Comparison of ENCODE assay signal across 8 mouse cellular contexts in genomic region chr2:121139266-121140017, GRCm38 (mm10). TPM values are rescaled to one million over a fixed set of nuclear protein-coding genes. Genes with fewer than 3 reads are reported as not detected.
DNase-seq lines count a peak whose midpoint lies in the region; ATAC-seq and TF ChIP-seq lines count a peak whose summit lies in the region.

No protein-coding gene starts in this region.

- peak; percentile 37; the same call in 1 of the 2 replicates for TF ChIP-seq POLR2A in heart, adult 2 months (IDR thresholded peaks at IDR 0.05; ENCODE audit: insufficient read depth, low read depth, low read length)

- peak overlapping the region; percentile 99 for H3K27ac ChIP-seq in heart, adult 2 months

- TF ChIP-seq EP300 in heart, adult 2 months (IDR thresholded peaks at IDR 0.05; ENCODE audit: insufficient read depth, low read depth, low read length): peak; percentile 64; the same call in 1 of the 2 replicates

- H3K36me3 ChIP-seq in heart, adult 2 months (ENCODE audit: control insufficient read depth, insufficient read depth, low read length): peaks cover 17% of the 10 kb centered on the region

- intact Hi-C loops in heart, adult 2 months (cut with DNase I): loop anchor here (1.0 kb wide), 1 partner anchor 31 kb away; the partner anchor contains the start of gene Tubgcp4

- TF ChIP-seq CTCF in heart, adult 2 months (IDR thresholded peaks at IDR 0.05): no peak

- H3K4me3 ChIP-seq in heart, adult 2 months: peak overlapping the region; percentile 88

- peak overlapping the region; percentile 82 for H3K9ac ChIP-seq in heart, adult 2 months (ENCODE audit: low read depth, low read length)

- ATAC-seq in megakaryocyte progenitor cell, adult 5-6 weeks (replicated peaks; ENCODE audit: poor library complexity): no peak; the same call in 1 of the 2 replicates

- H3K27me3 ChIP-seq in heart, adult 2 months (ENCODE audit: control insufficient read depth, insufficient read depth, low read length): no peaks in the 10 kb centered on the region

- peaks cover 9% of the 10 kb centered on the region for H3K4me1 ChIP-seq in heart, adult 2 months (ENCODE audit: control insufficient read depth, insufficient read depth, low read length)

- WGBS in heart, adult 2 months: 9% methylated on average over 29 of the region's 29 CpGs

- H3K79me2 ChIP-seq in heart, adult 2 months (replicated peaks; ENCODE audit: control insufficient read depth, insufficient read depth, low read length): no peaks in the 10 kb centered on the region

- DNase-seq in 3T3-L1 (ENCODE audit: low read depth, low spot score) (peak; percentile 15), MEL-GATA-1-ER (ENCODE audit: extremely low read depth, low read depth) (peak; percentile 44)
- DNase-seq in cerebellum, adult 9-11 months: peak; percentile 69
- peak; percentile 58 to 70 for DNase-seq in heart, adult 2 months
- DNase-seq in kidney, adult 18-20 months: peak; percentile 71
- peak; percentile 54 to 75 for DNase-seq in lung, adult 18-20 months
- DNase-seq in ovary, adult 18-20 months (ENCODE audit: low spot score): peak; percentile 8

RNA-seq across cellular contexts. Expression of gene Adal, which starts 0.8 kb away (rescaled TPM):
- 1 to 10 TPM; 8.6 to 9.1 TPM for total RNA-seq in heart, adult 2 months (2021)
- 4.6 and 11.1 TPM in 2 replicates for polyA plus RNA-seq in heart, adult 2 months (2012; rRNA removed)
- total RNA-seq in megakaryocyte progenitor cell, adult 5-6 weeks (2015): 12.2 and 12.4 TPM in 2 replicates
- total RNA-seq in megakaryocyte progenitor cell, adult 5-6 weeks (2017): 10.6 and 15.4 TPM in 2 replicates

RNA-seq across cellular contexts. Expression of gene Lcmt2, which starts 1.0 kb away (rescaled TPM):
- 10 to 100 TPM; 10.8 to 11.5 TPM for total RNA-seq in heart, adult 2 months (2021)
- polyA plus RNA-seq in heart, adult 2 months (2012; rRNA removed): 6.2 and 9.9 TPM in 2 replicates
- total RNA-seq in megakaryocyte progenitor cell, adult 5-6 weeks (2015): 11.7 and 12.8 TPM in 2 replicates
- 8.4 and 9.7 TPM in 2 replicates for total RNA-seq in megakaryocyte progenitor cell, adult 5-6 weeks (2017)

RNA-seq across cellular contexts. Expression of gene Tgm7, which starts 29.8 kb away (rescaled TPM):
- total RNA-seq in heart, adult 2 months (2021): not detected
- 0.04 TPM in 1 of 2 replicates, not detected in the other for polyA plus RNA-seq in heart, adult 2 months (2012; rRNA removed)
- not detected in 2 replicates for total RNA-seq in megakaryocyte progenitor cell, adult 5-6 weeks (2015)
- not detected in 2 replicates for total RNA-seq in megakaryocyte progenitor cell, adult 5-6 weeks (2017)

RNA-seq across cellular contexts. Expression of gene Tubgcp4, which starts 31.0 kb away (rescaled TPM):
- total RNA-seq in heart, adult 2 months (2021): 10 to 100 TPM; 13.7 to 14.3 TPM
- 18.5 and 22.8 TPM in 2 replicates for polyA plus RNA-seq in heart, adult 2 months (2012; rRNA removed)
- 36.4 and 38.9 TPM in 2 replicates for total RNA-seq in megakaryocyte progenitor cell, adult 5-6 weeks (2015)
- total RNA-seq in megakaryocyte progenitor cell, adult 5-6 weeks (2017): 28.8 and 39.3 TPM in 2 replicates

RNA-seq across cellular contexts. Expression of gene Zscan29, which starts 31.5 kb away (rescaled TPM):
- 1 to 10 TPM; 5.2 to 6.4 TPM for total RNA-seq in heart, adult 2 months (2021)
- 2.0 and 2.3 TPM in 2 replicates for polyA plus RNA-seq in heart, adult 2 months (2012; rRNA removed)
- total RNA-seq in megakaryocyte progenitor cell, adult 5-6 weeks (2015): 18.8 and 21.2 TPM in 2 replicates
- 18.7 and 25.4 TPM in 2 replicates for total RNA-seq in megakaryocyte progenitor cell, adult 5-6 weeks (2017)

Comparison
In these comparisons a context has a peak if more than half of its experiments do, and no peak if none do; other contexts are left out.
1. DNase-seq: peak in every context shown above with its lines; median percentile 71 in kidney, adult 18-20 months; 69 in cerebellum, adult 9-11 months; 64 in lung, adult 18-20 months; 64 in heart, adult 2 months; 44 in MEL-GATA-1-ER; 15 in 3T3-L1; 8 in ovary, adult 18-20 months.